Mouse (Mus musculus) 3T3-L1 (cell line): ENCODE results near the gene Zfp354a.
"Not testable (repeated sequence)": the region's sequence is repeated elsewhere in the genome, so short reads cannot be mapped to it uniquely, and the experiment has no call there.

Experiments used
- DNase-seq: peaks from one replicate; pipeline ENCODE4 v3.0.0-alpha.2; 2015; ENCODE audit warnings: low read depth, low spot score

Gene Zfp354a

GRCm38 (mm10) chr11:51059151-51059571, at the start of gene Zfp354a:
Zfp354a (plus strand) TSS chr11:51059257.
- DNase-seq, result peak; percentile 66

- no peak for DNase-seq
Measured at GRCm38 (mm10) chr11:51011821-51012220, 47.2 kb upstream of the Zfp354a start.

GRCm38 (mm10) chr11:51013936-51014335, 45.1 kb upstream of the Zfp354a start, which contains the start of gene Olfr54:
Olfr54 (plus strand) TSS chr11:51014236.
- DNase-seq, result no peak

- no peak for DNase-seq
Measured at GRCm38 (mm10) chr11:51016341-51016740, 42.7 kb upstream of the Zfp354a start.

- not testable (repeated sequence) for DNase-seq
Measured at GRCm38 (mm10) chr11:51026811-51027210, 32.2 kb upstream of the Zfp354a start.

GRCm38 (mm10) chr11:51029381-51029780, 29.7 kb upstream of the Zfp354a start:
- DNase-seq, result not testable (repeated sequence)

GRCm38 (mm10) chr11:51030225-51030624, 28.8 kb upstream of the Zfp354a start:
- no peak for DNase-seq

- peak; percentile 62 for DNase-seq
Measured at GRCm38 (mm10) chr11:51032851-51033250, 26.2 kb upstream of the Zfp354a start.

GRCm38 (mm10) chr11:51034141-51034540, 24.9 kb upstream of the Zfp354a start:
- DNase-seq, result not testable (repeated sequence)

- no peak for DNase-seq
Measured at GRCm38 (mm10) chr11:51035951-51036350, 23.1 kb upstream of the Zfp354a start.

- not testable (repeated sequence) for DNase-seq
Measured at GRCm38 (mm10) chr11:51044776-51045175, 14.3 kb upstream of the Zfp354a start.

- not testable (repeated sequence) for DNase-seq
Measured at GRCm38 (mm10) chr11:51047809-51048208, 11.2 kb upstream of the Zfp354a start, which contains the start of gene Olfr1375. Olfr1375 (plus strand) TSS chr11:51048109.

GRCm38 (mm10) chr11:51051678-51052077, 7.4 kb upstream of the Zfp354a start:
- peak; percentile 51 for DNase-seq

- DNase-seq, result peak; percentile 39
Measured at GRCm38 (mm10) chr11:51053230-51053629, 5.8 kb upstream of the Zfp354a start.

- DNase-seq, result no peak
Measured at GRCm38 (mm10) chr11:51059640-51060039, 583 bp downstream of the Zfp354a start.

GRCm38 (mm10) chr11:51060981-51061380, 1.9 kb downstream of the Zfp354a start:
- DNase-seq, result peak; percentile 8

GRCm38 (mm10) chr11:51063276-51063675, 4.2 kb downstream of the Zfp354a start:
- peak; percentile 23 for DNase-seq

- DNase-seq, result no peak
Measured at GRCm38 (mm10) chr11:51063841-51064240, 4.8 kb downstream of the Zfp354a start.

GRCm38 (mm10) chr11:51084527-51084926, 25.5 kb downstream of the Zfp354a start:
- no peak for DNase-seq

GRCm38 (mm10) chr11:51085269-51085668, 26.2 kb downstream of the Zfp354a start:
- no peak for DNase-seq

GRCm38 (mm10) chr11:51107261-51107660, 48.2 kb downstream of the Zfp354a start:
- DNase-seq, result no peak

- DNase-seq, result no peak
Measured at GRCm38 (mm10) chr11:51110621-51111020, 51.6 kb downstream of the Zfp354a start.
